Mouse (Mus musculus) embryonic facial prominence, embryonic 13.5 days (tissue): ENCODE measurements around the gene Chfr. TPM values are rescaled to one million over a fixed set of nuclear protein-coding genes. Genes with fewer than 3 reads are reported as not detected.

Experiments
- ATAC-seq: fragments of 200-750 bp; cut with Nextera tagmentation; 2 replicates; pipeline ENCODE4 v1.8.0; 2017; ENCODE audit warnings: low read depth; ENCODE audit not compliant: insufficient number of reproducible peaks, insufficient read depth, low FRiP score, low TSS enrichment
- H3K27ac ChIP-seq: fragments of 300-500 bp; sonication (generic); 2 replicates; pipeline ENCODE4 v1.5.1; 2015; ENCODE audit warnings: moderate library complexity, mild to moderate bottlenecking, inconsistent platforms
- H3K27me3 ChIP-seq: fragments of 300-500 bp; sonication (generic); 2 replicates; pipeline ENCODE4 v1.6.1; 2015; ENCODE audit warnings: mild to moderate bottlenecking, inconsistent platforms
- H3K36me3 ChIP-seq: fragments of 300-500 bp; sonication (generic); 2 replicates; pipeline ENCODE4 v1.6.1; 2015; ENCODE audit warnings: mild to moderate bottlenecking, inconsistent platforms
- H3K4me1 ChIP-seq: fragments of 300-500 bp; sonication (generic); 2 replicates; pipeline ENCODE4 v1.6.1; 2015; ENCODE audit warnings: inconsistent platforms
- H3K4me2 ChIP-seq: fragments of 300-500 bp; sonication (generic); 2 replicates; pipeline ENCODE4 v1.6.1; 2015; ENCODE audit warnings: moderate library complexity, mild to moderate bottlenecking, inconsistent platforms
- H3K4me3 ChIP-seq: fragments of 300-500 bp; sonication (generic); 2 replicates; pipeline ENCODE4 v1.5.1; 2015; ENCODE audit warnings: mild to moderate bottlenecking, inconsistent platforms
- H3K9ac ChIP-seq: fragments of 300-500 bp; sonication (generic); 2 replicates; pipeline ENCODE4 v1.6.1; 2015; ENCODE audit warnings: mild to moderate bottlenecking, inconsistent platforms
- H3K9me3 ChIP-seq: fragments of 300-500 bp; sonication (generic); 2 replicates; pipeline ENCODE4 v1.6.1; 2016; ENCODE audit warnings: inconsistent platforms
- WGBS: fragments of 180-500 bp; shearing (Covaris S2); methylation state at CpG from one replicate; pipeline ENCODE4 v1.1.7; 2015; ENCODE audit warnings: mixed read lengths; 5-methylcytosine and 5-hydroxymethylcytosine counted together
- polyA plus RNA-seq: library from polyadenylated mRNA; unstranded; fragments of >200 nt; fragmentation: Nextera tagmentation; extraction: Ambion mirVana; gene quantifications from 2 replicates; pipeline ENCODE4 v1.2.1, GENCODE M21; 2015

Chfr gene
- polyA plus RNA-seq, 1 experiment from 2014 or later, result 36.6 TPM

GRCm38 (mm10) chr5:110204777-110205176, 69.1 kb downstream of the Chfr start:
- H3K4me3 ChIP-seq, result no peak overlapping the region
- H3K27ac ChIP-seq, result no peak overlapping the region
- H3K36me3 ChIP-seq, result peaks cover 96% of the 10 kb centered on the region
- ATAC-seq, result no peak
- no peaks in the 10 kb centered on the region for H3K9me3 ChIP-seq
- no peaks in the 10 kb centered on the region for H3K27me3 ChIP-seq
- no peak overlapping the region for H3K4me2 ChIP-seq
- no peaks in the 10 kb centered on the region for H3K4me1 ChIP-seq
- no peak overlapping the region for H3K9ac ChIP-seq
- 81% methylated on average over 6 of the region's 6 CpGs for WGBS

- H3K9ac ChIP-seq, result no peak overlapping the region
- H3K4me1 ChIP-seq, result no peaks in the 10 kb centered on the region
- H3K4me2 ChIP-seq, result no peak overlapping the region
- H3K9me3 ChIP-seq, result no peaks in the 10 kb centered on the region
- H3K27ac ChIP-seq, result no peak overlapping the region
- peaks cover 97% of the 10 kb centered on the region for H3K36me3 ChIP-seq
- ATAC-seq, result no peak
- no peaks in the 10 kb centered on the region for H3K27me3 ChIP-seq
- H3K4me3 ChIP-seq, result no peak overlapping the region
- 90% methylated on average over 2 of the region's 2 CpGs for WGBS
Measured at GRCm38 (mm10) chr5:110211312-110211711, 75.7 kb downstream of the Chfr start.

GRCm38 (mm10) chr5:110216780-110217179, 81.1 kb downstream of the Chfr start:
- H3K27me3 ChIP-seq, result no peaks in the 10 kb centered on the region

GRCm38 (mm10) chr5:110220331-110220730, 84.7 kb downstream of the Chfr start:
- 95% methylated on average over 4 of the region's 4 CpGs for WGBS
- H3K27ac ChIP-seq, result no peak overlapping the region
- no peaks in the 10 kb centered on the region for H3K4me1 ChIP-seq
- ATAC-seq, result no peak
- peaks cover 89% of the 10 kb centered on the region for H3K36me3 ChIP-seq
- no peaks in the 10 kb centered on the region for H3K9me3 ChIP-seq
- H3K4me2 ChIP-seq, result no peak overlapping the region
- H3K27me3 ChIP-seq, result no peaks in the 10 kb centered on the region
- H3K4me3 ChIP-seq, result no peak overlapping the region
- no peak overlapping the region for H3K9ac ChIP-seq

More at GRCm38 (mm10) chr5:110216780-110217179, 81.1 kb downstream of the Chfr start:
- Histone ChIP-seq H3K4me2 (no peak overlapping the region), H3K36me3 (peaks cover 96% of the 10 kb centered on the region), H3K4me1 (no peaks in the 10 kb centered on the region), H3K27ac (no peak overlapping the region), H3K4me3 (no peak overlapping the region), H3K9me3 (no peaks in the 10 kb centered on the region), H3K9ac (no peak overlapping the region)
- 89% methylated on average over 3 of the region's 3 CpGs for WGBS
- no peak for ATAC-seq

Other genes starting within 250 kb of the Chfr start
- 0.88 and 1.1 TPM in 2 replicates for gene Gm15446, start 212.4 kb upstream of the Chfr start, polyA plus RNA-seq
- gene Zfp932, start 139.3 kb upstream of the Chfr start, polyA plus RNA-seq, result 30.0 and 31.3 TPM in 2 replicates
- gene Gm17655, start 63.3 kb upstream of the Chfr start, polyA plus RNA-seq, result 4.0 and 4.8 TPM in 2 replicates
- gene Gm35315, start 41.4 kb upstream of the Chfr start, polyA plus RNA-seq, result 1.1 TPM in 2 replicates
- 1.9 and 2.7 TPM in 2 replicates for gene Plcxd1, start 35.9 kb upstream of the Chfr start, polyA plus RNA-seq
- gene Gtpbp6, start 27.6 kb upstream of the Chfr start, polyA plus RNA-seq, result 32.0 and 42.1 TPM in 2 replicates
- 6.5 and 6.7 TPM in 2 replicates for gene Zfp605, start 25.8 kb upstream of the Chfr start, polyA plus RNA-seq
- gene Golga3, start 40.9 kb downstream of the Chfr start, polyA plus RNA-seq, result 25.3 and 25.4 TPM in 2 replicates
- 29.4 and 30.0 TPM in 2 replicates for gene Ankle2, start 95.2 kb downstream of the Chfr start, polyA plus RNA-seq
- gene Pgam5, start 134.1 kb downstream of the Chfr start, polyA plus RNA-seq, result 65.6 and 67.2 TPM in 2 replicates
- 8.1 and 11.0 TPM in 2 replicates for gene Pxmp2, start 150.3 kb downstream of the Chfr start, polyA plus RNA-seq
- gene Pole, start 150.5 kb downstream of the Chfr start, polyA plus RNA-seq, result 32.6 and 35.5 TPM in 2 replicates
- 2.6 and 3.1 TPM in 2 replicates for gene P2rx2, start 207.4 kb downstream of the Chfr start, polyA plus RNA-seq
- not detected in 2 replicates for gene Lrcol1, start 208.9 kb downstream of the Chfr start, polyA plus RNA-seq